Mouse (Mus musculus): Measurements from ENCODE around the gene Emc10.

The Emc10 gene

GRCm38 (mm10) chr7:44495992-44496770, at the start of gene Emc10, which contains the start of gene Fam71e1:
Gene Emc10 (minus strand): TSS chr7:44496529.
Gene Fam71e1 (plus strand): TSS chr7:44496581.
- peak; percentile 97 for DNase-seq (ENCODE audit: low spot score)

DNA sequence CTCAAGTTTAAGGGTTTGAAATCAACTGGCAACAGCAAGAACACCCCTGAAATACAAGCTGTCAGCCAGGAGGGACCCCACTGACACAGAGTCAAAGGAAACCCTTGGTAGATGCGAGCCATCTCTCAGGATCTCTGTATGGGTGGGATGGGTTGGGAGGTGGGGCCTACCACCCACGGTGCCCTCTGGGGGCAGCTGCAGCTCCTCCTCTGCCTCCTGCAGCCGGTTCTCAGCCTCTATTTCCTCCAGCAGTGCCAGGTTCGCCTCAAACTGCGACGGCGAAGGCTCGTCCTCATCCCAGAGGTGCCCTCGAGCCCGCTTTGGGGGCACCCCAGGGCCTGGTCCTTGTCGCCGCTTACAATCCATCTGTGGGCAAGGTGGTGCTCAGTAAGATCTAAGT, 46.7 kb upstream of the Emc10 start:
- no peak for DNase-seq (ENCODE audit: low spot score)

- no peak for DNase-seq (ENCODE audit: low spot score)
These were observed 46.2 kb upstream of the Emc10 start for GRCm38 (mm10) chr7:44542555-44542954.

DNA sequence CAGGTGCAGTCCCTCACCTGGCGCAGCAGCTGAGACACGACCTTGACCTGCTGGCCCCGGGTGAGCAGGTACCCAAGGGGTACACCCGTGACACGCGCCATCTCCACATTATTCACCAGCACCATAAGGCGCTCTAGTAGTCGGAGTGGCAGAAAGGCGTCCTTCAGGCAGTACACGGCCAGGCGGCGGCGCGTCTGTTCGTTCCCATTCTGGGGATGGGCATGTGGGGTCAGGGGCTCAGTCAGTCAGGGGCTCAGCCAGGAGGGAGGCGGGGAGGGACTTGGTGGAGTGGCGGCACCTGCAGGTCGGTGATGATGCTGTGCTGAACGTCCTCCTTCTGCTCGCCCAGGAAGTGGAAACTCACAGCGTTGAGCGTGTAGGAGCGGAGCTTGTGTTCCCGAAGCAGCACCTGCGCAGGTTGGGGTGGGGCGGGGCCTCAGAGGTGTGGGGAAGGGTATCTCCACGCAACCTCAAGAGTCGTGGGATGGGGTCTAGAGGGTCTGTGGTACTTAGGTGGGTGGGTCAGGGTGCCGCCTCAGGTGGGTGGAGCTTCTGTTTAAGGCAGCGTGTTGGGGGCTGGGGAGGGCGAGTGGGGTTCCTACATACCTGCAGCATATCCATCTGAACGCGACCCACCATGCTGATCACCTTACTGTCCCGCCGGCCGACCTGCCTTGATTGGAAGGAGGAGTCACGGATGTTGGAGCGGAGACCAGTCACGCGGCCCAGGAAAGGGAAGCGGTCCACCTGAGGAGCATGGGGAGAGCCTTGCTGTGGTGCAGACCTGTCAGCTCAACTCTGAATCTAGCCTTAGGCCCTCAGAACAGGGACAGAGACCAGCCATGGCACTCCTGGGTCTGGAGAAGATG, 42.7 kb upstream of the Emc10 start:
- peak; percentile 54 for DNase-seq (ENCODE audit: low spot score)

DNA sequence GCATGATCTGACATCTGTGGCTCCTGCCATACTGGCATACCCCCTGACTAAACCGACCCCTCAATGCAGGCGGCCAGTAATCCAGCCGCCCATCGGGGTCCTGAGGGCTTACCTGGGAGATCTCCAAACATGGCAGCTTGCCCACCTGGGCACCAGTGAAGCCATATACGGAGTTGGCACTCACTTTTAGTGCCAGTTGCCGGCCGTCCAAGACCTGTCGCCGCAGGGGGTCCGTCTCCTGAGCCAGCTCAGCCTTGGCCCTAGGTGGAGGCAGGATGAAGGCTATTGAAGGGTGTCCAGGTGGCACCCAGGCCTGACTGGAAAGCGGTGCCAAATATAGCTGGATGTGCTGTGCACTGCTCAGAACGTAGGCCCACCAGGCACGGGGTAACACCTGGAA, 41.2 kb upstream of the Emc10 start:
- DNase-seq (ENCODE audit: low spot score), result peak; percentile 45

DNA sequence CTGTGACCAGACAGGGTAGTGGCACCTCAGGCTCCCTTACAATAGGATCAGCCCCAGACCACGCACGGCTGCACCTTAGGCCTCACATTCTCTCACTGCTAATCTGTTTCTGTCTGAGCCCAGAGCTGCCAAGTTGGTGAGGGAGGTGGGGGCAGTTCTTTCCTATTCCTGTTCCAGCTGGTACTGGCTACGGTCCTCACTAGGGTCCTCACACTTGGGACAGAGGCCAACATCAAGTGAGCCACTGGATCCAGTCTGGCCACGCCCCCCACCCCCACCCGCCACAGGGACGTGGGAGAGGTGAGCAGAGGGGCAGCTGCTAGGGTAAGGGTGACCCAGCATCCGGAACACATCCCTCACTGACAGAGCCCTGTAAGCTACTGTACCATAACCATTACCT, 40.7 kb upstream of the Emc10 start:
- no peak for DNase-seq (ENCODE audit: low spot score)

GRCm38 (mm10) chr7:44536590-44536968, 40.2 kb upstream of the Emc10 start:
- DNase-seq (ENCODE audit: low spot score), result peak; percentile 47

- DNase-seq (ENCODE audit: low spot score), result no peak
These were observed 39.6 kb upstream of the Emc10 start for GRCm38 (mm10) chr7:44535657-44536589.

GRCm38 (mm10) chr7:44534656-44535441, 38.5 kb upstream of the Emc10 start:
- DNase-seq (ENCODE audit: low spot score), result no peak

DNA sequence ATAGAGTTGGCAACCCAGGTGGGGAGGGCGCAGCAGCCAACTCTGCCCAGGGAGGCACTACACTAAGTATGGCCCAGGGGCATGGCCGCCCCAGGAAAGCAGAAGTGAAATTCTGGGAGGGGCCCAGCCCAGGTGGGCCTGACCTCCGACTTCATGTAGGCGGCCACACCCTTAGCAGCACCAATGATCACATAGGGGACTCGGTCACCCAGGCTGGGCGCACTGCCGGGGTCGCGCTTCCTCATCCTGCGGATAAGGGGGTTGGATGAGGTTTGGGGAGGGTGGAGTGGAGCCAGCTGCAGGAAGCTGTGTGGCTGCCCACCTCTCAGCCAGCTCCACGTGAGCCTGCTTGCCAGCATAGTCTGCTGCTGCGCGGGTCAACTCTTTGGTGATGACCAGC, 37.9 kb upstream of the Emc10 start:
- no peak for DNase-seq (ENCODE audit: low spot score)

- DNase-seq (ENCODE audit: low spot score), result no peak
These were observed 37.4 kb upstream of the Emc10 start for GRCm38 (mm10) chr7:44533746-44534045.

DNA sequence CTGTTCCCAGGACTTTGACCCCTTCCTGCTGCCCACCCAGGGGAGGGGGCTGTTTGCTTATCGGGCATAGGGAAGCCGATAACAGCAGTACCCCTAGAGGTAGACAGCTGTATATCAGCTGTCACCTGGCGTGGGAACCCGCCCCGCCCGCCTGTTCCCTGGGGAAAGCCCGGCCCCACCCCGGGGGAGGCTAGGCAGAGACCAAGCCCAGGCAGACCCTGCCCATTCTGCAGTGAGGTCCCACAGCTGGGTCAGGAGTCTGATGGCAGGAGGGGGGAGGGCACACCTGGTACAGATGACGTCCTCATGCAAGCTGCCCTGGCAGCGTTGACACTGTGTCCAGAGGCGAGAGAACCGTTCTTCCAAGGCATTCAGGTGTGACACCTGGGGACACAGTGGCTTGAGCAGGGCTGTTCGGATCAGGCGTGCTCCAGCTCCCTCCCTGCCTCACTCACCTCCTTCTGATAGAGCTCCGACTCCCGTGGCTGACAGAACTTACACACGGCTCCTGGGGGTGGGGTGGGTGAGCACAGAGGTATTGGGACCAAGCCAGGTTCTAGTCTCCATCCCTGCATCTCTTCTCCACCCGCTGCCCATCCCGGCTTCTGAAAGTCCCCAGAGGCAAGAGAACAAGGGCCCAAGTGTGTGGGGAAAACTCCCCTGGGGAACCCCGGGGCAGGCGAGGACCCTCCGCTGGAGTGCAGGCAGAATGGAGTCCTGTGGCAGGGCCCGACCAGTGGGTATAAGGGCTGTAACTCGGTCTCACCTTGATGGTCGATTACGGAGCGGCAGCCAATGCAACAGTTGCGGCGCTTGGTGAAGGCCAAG, 36.8 kb upstream of the Emc10 start:
- DNase-seq (ENCODE audit: low spot score), result no peak

- DNase-seq (ENCODE audit: low spot score), result no peak
These were observed 35.8 kb upstream of the Emc10 start, which contains the start of gene Spib for GRCm38 (mm10) chr7:44531946-44532732. Gene Spib (minus strand): TSS chr7:44532071.

DNA sequence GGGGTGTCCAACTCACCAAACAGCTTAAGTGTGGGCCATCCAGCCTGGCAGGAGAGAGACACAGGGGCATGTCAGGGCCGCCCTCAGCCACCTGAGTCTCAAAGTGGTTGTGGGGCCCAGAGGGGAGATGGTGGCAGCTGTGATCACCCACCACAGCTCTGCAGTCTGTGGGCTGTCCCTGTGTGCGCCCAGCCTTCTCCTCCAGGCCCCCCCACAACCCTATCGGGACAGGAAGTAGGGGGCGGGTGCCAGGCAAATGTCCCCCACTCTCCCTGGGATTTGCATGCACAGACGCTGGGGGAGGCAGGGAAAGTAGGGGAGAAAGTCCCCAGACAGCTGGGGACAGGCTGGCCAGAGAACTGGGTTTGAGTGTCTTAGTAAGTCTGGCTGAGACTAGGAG, 34.9 kb upstream of the Emc10 start:
- DNase-seq (ENCODE audit: low spot score), result no peak

DNA sequence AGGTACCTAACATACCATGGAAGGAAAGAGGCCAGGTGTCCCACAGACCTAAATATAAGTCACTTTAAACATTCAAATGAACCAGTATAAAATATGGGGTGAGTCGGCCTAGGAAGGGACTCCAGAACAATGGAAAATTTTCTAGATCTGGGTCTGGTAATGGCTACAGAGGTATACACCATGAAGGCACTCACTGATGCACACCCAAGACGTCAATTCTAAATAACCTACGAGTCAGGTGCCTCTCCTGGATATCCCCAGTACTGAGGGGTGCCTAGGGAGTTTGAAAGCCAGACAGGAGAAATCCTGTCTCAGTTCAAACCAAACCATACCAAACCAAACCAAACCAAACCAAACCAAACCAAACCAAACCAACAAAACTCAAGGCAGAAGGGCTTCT, 34.2 kb upstream of the Emc10 start:
- DNase-seq (ENCODE audit: low spot score), result no peak

GRCm38 (mm10) chr7:44529518-44529917, 33.2 kb upstream of the Emc10 start:
- no peak for DNase-seq (ENCODE audit: low spot score)

- peak; percentile 87 for DNase-seq (ENCODE audit: low spot score)
These were observed 31.4 kb upstream of the Emc10 start for GRCm38 (mm10) chr7:44527483-44528398.

DNA sequence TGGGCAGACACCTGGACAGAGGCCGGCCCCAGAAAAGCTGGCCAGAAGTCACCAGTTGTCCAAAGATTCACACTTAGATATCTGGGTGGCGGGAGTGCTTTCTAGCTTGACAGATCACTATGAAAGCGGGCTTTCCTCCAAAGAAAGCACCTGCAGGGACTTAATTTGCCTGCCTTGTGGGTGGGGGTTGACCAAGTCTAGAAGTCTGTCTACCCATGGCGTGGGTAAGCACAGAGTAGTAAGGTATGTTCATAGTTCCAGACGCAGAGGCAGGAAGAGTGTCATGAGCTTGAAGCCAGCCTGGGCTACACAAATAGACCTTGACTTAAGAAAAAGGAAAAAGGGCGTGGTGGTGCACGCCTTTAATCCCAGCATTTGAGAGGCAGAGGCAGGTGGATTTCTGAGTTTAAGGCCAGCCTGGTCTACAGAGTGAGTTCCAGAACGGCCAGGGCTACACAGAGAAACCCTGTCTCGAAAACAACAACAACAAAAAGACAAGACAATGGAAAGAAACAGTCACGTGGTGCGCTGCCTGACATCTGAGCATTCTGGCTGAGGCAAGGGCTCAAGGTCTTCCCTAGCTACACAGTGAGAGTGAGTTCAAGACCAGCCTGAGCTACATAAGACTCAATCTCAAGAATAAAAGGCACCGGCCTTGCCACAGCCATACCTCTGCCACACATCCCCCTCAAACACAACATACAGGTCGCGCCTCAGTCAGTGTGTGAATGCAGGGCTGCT, 30.3 kb upstream of the Emc10 start:
- DNase-seq (ENCODE audit: low spot score), result no peak

All from testis, postnatal 10 days (tissue).